Mouse (Mus musculus) left cerebral cortex, postnatal 25 days (tissue): Measurements from ENCODE around the gene Tfdp2. TPM values are rescaled to one million over a fixed set of nuclear protein-coding genes. Genes with fewer than 3 reads are reported as not detected.

Experiments used
- DNase-seq, 2 experiments: peaks; one replicate each; pipeline ENCODE4 v3.0.0; 2022; ENCODE audit warnings: low spot score in 2 of 2, mixed read lengths in 1 of 2
- intact Hi-C: fragments of 180-260 bp; cut with DNase I; formaldehyde crosslinking; loops from one replicate; pipeline ENCODE4 v1.15.1; 2025
- total RNA-seq, 2 experiments: library from RNA; stranded (reverse); gene quantifications; 2 replicates each; pipeline ENCODE4 v1.2.3; 2021

Gene Tfdp2
- total RNA-seq, 2 experiments from 2014 or later: 29.4 to 35.9 TPM

DNA sequence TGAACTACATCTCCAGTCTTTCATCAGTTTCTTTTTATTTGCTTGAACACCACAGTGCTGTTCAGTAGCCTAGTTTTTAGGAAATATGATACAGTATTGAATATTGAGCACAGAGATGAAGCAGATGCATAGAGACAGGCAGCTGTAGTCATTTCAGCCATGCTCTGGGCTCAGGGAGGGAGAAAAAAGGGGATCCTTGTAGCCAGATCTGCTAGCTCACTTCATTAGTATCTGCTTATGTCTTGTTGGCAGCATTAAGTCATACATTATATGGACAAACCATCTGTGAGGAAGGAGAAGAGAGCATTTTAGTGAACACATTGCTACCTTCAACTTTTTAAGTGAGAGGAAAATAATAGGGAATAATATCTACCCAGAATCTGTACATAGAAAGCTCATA, 24.3 kb downstream of the Tfdp2 start:
- DNase-seq: no peak
- intact Hi-C loops: no loop called here

DNA sequence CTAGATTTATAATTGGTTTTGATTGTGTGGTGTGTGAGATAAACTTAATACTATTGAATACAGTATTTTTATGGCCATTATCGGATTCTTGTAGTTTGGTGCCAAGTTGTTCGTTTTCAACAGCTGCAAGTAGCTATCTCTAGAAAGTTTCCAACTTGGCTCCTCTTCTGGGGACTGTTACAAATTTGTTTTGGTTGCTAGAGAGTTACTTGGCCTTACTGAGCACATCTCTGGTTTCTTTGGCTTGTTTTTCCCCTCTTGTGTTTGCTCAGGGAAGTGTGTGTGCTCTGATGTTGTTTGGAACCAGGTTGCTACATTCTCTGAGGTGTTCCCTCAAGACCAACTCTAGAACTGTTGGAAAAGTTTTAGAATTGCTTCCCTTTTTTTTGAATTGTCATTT, 27.2 kb downstream of the Tfdp2 start:
- intact Hi-C loops: no loop called here
- no peak for DNase-seq

DNA sequence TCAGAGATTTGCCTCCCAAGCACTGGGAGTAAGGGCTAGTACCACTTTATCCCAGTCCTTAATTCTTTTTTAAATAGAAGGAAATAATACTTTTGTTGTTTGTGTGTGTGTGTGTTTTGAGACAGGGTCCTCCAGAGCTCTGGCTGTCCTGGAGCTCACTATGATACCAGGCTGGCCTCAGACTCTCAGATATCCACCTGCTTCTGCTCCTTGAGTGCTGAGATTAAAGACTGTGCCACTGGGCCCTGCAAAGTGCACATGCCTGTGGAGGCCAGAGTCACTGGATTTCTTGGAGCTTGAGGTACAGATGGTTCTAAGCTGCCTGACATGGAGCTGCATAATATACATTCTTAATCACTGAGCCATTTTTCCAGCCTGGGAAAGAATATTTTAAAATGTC, 32.2 kb downstream of the Tfdp2 start:
- intact Hi-C loops: no loop called here
- no peak for DNase-seq

DNA sequence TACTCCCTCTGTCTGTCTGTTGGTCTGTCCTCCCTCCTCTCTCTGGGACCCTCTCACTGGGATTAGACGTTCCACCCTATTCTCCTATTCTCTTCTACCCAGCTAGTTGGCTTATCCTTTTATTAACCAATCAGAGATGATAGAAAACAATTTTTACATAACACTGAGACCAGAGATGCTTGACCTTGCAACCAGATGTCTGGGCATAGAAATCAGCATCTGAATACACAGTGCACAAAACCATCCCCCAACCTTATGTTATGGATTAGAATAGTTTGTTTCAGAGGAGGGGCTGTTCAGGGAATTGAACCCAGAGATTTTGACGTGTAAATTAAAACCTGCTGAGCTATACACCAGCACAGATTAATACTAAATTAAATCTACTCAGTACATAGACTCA, 34.2 kb downstream of the Tfdp2 start:
- DNase-seq: no peak
- intact Hi-C loops: no loop called here

DNA sequence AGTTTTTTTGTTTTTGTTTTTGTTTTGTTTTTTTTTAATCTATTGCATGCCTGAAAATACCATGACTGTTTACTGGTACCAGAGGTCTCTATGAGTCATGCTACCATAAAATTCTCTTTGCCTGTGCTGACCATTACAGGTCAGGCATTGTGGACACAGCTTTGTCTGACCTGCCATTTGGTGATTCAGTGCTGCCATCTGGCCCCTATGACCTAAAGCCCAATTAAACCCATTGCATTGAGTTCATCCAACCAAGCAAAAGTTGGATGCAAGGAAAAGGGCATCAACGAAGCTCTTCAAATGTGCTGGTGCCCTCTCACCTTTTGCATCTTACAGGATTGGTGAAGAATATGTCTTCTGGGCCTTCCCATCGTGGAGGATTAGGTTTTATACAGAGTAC, 39.4 kb downstream of the Tfdp2 start:
- intact Hi-C loops: no loop called here

DNA sequence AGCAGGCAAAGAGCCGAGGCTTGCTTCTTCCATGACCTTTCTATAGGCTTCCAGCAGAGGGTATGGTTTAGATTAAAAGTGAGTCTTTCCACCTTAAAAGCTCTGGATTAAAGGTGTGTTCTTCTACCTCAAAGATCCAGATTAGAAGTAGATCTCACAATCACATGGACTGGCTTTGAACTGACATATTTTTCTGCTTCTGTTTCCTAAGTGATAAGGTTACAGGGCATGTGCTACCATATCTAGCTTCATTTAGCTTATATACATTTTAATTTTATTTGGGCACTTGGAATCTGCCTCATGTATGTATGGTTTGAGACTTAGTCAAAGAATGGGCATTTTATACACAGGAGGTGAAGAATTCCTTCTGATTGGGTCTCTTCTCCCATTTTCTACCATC, 41.3 kb downstream of the Tfdp2 start:
- no peak for DNase-seq
- intact Hi-C loops: no loop called here

More for the DNA sequence above, 39.4 kb downstream of the Tfdp2 start:
- DNase-seq: no peak

DNA sequence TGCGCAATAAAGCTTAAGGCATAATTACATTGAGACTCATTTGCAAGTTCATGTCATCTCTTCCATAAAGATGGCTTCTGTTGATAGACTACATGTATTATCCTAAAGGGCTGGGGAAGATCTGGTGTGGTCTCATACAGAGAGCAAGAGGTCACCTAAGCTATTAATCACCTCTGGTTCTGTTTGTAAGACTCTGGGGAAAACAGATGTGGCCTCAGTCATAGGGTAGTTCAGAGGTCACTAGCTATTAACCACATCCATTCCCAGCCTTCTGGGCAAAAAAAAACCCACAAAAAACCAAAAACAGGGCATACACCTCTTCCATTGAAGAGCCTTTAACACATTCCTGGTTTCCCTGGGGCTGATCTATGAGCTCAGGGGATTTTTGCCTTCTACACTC, 42.2 kb downstream of the Tfdp2 start:
- no peak for DNase-seq
- intact Hi-C loops: no loop called here

DNA sequence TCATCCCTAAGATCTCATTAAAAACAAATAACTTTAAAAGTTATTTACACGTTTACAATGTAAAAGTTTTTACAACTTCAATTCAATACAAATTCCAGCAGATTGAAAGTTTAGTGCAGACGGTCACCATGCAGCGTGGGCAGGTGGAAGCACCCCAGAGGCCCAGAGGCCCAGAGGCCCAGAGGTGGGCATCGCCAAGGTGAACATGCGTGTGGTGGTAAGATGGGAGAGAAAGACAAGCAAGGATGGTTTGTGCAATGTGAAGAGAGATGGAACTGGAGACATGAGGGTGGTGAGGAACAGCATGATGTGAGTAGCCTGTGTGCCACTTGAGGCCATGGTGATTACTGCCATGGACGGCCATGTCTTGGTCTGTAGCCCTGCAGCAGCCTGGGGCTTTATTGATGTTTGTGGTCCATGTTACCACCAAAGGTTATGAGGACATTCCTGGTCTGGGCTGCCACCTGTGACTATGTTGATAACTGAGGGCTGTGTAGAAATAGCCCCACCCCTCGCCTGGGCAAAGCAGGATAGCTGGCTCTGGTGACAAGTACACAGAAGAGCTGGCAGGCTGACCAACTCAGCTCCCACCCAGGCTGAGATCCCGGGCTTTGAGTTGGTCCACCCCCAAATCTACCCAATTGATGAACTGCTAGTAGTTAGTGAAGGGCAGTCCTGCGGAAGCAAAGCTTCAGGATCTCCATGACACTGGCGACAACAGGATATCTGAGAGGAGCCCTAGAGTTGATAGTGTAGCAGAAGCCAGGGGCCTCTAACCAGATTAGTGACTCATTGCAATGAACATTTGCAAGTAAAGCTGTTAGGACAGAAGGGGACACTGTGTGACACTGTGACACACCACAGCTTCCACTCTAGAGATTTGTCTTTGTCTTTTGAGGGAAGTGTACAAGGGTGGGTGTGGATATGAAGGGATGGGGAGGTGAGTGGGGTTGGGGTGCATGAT, 45.3 kb downstream of the Tfdp2 start:
- DNase-seq: no peak
- intact Hi-C loops: no loop called here

DNA sequence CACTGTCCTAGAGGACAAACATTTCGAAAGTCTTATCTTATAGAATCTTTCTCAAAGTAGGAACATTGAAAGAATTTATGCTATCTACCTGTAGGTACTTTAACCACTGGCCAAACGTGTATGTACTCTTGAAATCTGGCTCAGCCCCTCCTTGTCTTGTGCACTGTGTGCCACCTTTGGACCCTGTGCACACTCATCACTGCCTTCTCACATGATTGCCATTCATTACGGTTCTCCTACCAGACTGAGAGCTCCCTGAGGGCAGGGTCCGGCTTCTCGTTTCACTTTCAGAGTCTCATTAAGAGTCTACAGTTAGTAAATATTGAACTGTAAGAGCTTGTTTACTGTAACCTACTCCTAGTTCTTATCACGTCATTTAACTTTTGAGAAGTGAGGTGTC, 47.8 kb downstream of the Tfdp2 start:
- intact Hi-C loops: no loop called here
- no peak for DNase-seq

DNA sequence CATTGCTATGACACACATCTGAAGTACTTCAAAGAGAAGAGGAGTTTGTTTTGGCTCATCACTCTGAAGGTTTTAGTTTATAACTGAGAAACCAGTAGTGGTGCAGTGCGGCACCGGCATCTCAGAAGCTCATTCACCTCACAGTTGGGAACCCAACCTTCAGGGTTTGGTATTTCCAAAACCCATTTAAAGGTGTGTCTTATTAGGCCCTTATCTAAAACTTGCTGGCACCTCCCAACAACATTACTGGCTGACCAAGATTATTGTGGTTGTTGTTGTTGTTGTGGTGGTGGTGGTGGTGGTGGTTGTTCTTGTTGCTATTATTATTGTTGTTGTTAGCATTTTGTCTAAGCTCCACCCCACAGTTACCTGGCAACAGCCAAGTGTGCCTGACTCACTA, 58.7 kb downstream of the Tfdp2 start:
- no peak for DNase-seq
- intact Hi-C loops: no loop called here

DNA sequence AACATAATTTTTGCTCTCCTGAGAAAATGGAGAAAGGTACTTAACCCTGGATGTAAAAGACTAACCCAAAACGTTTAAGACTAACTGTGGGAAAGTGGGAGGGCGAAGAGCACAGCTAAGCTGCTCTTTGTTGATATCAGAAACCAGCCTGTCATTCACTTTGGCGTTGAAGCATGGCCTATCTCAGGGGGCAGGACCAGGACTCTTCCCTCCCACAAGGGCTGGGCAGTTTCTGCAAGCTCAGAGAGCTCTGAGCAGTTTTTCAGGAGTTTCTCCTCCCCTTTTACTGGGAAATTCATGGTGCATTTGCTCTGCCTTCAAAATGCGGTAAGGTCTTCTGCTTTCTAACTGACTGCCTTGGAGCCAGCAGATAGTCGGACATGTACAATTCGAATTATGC, 62.4 kb downstream of the Tfdp2 start:
- intact Hi-C loops: loop anchor here (2.0 kb wide), 1 partner anchor 62 kb away; the partner anchor contains the start of gene Tfdp2
- no peak for DNase-seq

DNA sequence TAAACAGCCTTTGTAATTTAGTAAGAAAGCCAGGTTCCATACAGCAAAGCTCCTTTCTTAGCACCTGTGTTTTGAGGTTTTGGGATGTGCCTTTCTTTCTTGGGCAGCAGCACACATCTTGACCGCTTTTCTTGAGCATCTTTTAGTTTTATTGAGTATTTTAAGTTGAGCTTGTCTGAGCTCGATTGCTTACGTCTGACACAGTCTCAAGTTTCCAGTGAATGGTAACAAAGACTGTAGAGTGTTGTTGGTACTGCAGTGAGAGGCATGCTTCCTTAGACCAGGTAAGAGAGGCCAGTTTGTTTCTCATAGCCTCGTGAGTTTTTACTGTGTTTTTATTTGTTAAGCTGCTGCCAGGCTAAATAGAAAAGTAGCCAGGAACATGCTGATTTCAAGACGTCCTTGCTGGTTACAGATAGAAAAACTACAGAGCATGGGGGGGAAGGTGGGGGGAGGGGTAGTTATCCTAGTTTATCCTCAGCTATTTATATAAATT, 63.0 kb downstream of the Tfdp2 start:
- intact Hi-C loops: loop anchor here (2.0 kb wide), 1 partner anchor 62 kb away; the partner anchor contains the start of gene Tfdp2
- peak; percentile 18 to 46 for DNase-seq

DNA sequence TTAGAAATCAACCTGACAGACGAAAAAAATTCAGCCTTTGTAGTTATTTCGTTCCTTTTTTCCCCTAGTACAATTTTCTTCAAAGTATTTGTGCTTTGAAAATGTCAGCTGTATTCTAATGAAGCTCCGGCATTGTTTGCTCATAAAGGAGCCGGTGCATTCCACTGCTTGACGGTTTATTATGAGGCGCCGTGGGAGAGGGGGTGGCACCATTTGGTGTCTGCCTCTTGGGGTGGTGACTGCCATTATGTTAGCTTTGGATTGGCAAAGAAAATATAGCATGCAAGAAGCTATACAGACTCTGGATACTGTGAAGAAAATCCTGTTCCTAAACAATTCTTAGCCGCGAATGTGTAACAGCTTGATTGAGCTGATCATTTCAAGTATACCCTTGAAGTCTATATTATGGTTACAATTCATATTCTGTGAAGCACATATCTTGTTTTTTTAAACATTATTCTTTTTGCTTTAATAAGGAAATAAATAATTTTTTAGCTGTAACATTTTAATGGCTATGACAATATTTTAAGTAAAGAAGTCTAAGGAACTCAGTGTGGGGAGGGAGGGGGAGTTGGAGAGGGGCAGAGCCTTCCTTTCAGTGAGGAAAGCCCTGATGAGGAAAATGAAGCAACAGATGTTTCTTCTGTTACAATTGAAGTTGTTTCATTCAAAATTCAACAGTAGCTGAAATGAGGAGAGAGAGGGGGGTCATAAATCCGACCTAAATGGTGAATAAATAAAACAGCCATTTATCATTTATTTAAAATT, 63.9 kb downstream of the Tfdp2 start:
- peak; percentile 31 to 69 for DNase-seq
- intact Hi-C loops: loop anchor here (2.0 kb wide), 1 partner anchor 63 kb away; the partner anchor contains the start of gene Tfdp2

DNA sequence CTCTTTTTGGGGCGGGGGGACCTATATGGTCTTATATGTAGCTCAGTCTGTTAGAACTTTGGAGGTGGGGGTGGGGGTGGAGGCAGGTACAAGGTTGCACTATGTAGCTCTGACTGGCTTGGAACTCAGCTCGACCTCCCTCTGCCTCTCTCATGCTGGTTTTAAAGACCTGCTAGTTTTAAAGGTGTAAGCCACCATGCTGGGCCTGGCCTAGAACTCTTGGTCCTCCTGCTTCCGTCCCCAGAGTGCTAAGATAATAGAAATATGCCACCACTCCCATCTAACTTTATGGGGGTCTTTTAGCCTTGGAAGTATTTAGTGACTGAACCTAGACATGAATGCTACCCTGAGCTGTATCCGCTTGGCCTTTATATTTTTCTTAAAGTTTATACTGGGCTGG, 65.0 kb downstream of the Tfdp2 start:
- DNase-seq: no peak
- intact Hi-C loops: no loop called here

DNA sequence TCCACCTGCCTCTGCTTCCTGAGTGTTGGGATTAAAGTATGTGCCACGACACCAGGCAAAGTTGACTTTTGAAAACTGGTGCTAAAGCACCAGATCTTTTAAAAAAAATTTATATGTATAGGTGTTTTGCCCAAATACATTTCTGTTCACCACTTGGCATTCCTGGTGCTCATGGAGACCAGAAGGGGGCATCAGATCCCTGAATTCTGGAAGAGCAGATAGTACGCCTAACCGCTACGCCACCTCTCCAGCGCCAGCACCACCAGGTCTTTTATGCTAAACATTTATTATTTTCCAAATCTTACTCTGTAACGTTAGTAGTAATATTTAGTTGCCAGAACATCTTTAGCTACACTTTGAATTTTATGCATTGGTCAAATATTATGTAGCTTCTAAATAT, 65.9 kb downstream of the Tfdp2 start:
- no peak for DNase-seq
- intact Hi-C loops: no loop called here

DNA sequence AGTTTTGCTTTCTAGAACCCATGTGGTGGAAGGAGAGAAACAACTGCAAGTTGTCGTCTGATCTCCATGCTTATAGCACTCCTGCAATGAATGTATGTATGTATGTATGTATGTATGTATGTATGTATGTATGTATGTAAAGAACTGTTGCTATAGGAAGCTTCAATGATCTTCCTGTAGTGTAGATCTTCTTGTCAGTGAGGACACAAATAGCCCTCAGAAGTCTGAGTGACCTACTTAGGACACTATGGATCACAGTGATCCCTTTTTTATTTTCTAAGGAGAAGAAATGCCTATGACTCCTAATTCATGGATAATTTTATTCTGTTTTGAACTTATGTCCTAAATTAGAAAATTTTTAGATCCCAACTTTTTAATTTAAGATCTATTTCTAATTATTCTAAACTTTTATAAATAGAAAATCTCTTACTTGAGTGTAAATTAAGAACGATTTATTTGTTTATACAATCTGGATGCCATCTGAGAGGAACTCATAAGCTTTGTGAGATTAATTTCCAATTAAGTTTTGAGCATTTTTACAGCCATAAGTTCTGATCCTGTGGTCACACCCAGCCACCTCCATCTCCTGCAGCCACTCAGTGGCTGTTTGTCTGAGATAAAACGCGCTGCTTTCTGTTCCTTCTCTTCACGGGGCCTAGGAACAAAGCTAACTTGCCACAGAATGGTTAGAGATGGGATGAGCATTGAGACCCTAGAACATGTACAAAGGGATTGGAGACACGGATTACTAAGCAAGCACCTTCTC, 70.9 kb downstream of the Tfdp2 start:
- intact Hi-C loops: no loop called here
- no peak for DNase-seq

DNA sequence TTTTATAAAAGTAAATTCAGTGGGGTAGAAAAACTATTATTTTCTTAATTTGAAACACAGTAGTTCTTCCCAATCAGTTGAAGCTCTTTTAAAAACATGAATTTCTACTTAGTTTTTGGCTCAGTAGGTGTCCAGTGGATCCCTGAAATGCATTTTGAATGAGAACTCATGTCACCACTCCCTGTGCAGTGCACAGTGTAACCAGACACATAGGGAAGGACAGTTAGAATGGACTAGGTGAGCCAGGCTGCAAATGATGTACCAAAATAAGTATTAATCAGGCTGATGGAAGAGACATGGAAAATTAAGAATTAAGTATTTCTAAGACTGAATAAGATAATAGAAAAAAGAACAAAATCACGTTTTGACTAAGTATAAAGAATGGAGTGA, 71.5 kb downstream of the Tfdp2 start:
- DNase-seq: no peak

DNA sequence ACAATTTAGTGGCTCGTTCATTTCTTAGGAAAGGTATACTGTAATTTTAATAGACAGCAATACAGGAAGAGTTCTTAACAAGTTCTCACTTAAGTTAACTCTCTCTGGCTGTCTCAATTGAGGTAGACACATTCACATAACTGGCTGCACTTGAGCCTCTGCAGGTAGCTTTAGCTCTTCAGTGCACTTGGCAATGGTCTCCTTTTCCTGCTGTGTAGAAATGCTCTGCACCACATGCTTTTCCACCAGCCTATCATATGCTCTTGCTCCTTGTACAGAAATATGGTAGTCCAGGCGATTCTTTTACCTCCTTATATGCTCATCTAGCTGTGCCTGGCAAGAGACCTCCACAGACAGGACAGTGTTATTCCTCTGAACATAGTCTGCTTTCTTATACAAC, 73.7 kb downstream of the Tfdp2 start:
- no peak for DNase-seq
- intact Hi-C loops: no loop called here

More for the DNA sequence above, 71.5 kb downstream of the Tfdp2 start:
- intact Hi-C loops: no loop called here

DNA sequence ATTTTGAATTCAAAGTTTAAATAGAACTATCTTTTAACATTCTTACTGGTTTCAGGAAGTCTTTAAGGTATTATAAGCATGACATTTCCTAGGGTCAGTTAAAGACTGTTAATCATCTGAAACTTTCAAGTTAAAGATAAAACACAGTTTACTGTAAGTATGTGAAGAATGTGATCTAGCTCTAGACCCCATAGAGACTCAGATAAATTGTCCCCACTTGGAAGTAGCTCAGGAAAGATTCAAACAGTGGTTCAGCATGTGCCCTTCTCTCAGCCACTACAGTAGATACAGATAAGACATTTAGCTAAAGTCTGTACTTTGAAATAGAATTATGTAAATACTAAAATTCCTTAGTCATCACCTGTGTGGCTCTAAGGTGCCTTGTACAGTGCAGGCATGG, 79.5 kb downstream of the Tfdp2 start:
- intact Hi-C loops: no loop called here

DNA sequence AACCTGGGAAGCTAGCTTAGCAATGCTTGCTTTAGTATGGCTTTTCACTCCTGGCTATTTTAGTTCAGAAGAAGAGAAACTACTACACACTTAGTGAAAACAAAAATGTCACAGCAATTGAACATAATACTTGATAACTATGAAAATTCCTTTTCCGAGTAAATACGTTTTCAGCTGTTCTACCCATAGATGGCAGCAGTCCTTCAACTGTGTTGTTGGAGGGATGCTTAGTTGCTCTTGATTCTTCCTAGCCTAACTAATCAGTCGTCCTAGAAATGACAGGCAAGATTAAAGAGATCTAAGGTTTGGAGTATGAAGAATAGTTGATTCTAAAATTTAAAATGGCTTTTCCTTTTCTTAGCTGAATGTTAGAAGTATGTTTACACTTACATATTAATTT, 85.4 kb downstream of the Tfdp2 start:
- no peak for DNase-seq

More for the DNA sequence above, 79.5 kb downstream of the Tfdp2 start:
- DNase-seq: no peak

More for the DNA sequence above, 85.4 kb downstream of the Tfdp2 start:
- intact Hi-C loops: loop anchor here (10.0 kb wide), 1 partner anchor 363 kb away; no protein-coding TSS in a partner anchor
